Mouse (Mus musculus) right cerebral cortex, postnatal 36 days (tissue): ENCODE data around the gene Sgip1.

ENCODE experiments used
- DNase-seq, 2 experiments: peaks; one replicate each; pipeline ENCODE4 v3.0.0; 2022; ENCODE audit warnings: low spot score in 2 of 2, mixed read lengths in 1 of 2

Gene Sgip1

DNA sequence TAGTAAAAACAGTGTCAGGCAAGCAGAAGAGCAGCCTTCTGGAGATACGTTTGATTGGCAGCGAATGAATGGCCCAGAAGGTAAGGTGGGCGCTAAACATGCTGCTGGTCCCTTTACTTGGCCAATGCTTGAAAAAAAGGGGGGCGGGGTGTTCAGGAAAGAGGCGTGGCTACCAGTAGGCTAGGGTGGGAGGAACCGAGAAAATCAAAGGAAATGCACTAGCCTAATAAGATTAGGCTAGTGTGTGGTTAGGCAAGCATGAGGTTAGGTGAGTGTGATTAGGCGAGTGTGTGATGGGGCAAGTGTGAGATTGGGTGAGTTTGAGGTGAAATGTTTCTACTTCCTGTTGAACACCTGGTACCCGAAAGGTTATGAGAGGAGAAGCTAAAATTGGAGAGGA, at the start of gene Sgip1:
Sgip1 (plus strand) TSS at position 11 of the 400 bp plus-strand sequence.
- no peak for DNase-seq

DNA sequence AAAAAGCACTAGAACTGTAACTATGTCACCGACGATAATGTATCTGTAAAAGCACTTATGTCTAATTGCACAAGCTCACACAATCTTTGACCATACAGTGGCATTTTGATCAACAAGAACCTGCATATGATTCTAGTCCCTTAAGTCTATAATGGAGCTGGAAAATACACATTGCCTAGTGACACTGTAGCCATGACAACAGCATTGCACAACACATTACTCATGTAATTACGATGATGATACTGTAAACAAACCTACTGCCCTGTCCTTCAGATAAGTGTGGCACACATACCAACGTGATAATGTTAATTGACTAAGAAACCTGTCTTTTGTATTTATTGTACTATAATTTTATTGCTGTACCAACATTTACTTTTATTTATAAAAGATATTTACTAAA, 49.7 kb upstream of the Sgip1 start:
- DNase-seq = no peak

DNA sequence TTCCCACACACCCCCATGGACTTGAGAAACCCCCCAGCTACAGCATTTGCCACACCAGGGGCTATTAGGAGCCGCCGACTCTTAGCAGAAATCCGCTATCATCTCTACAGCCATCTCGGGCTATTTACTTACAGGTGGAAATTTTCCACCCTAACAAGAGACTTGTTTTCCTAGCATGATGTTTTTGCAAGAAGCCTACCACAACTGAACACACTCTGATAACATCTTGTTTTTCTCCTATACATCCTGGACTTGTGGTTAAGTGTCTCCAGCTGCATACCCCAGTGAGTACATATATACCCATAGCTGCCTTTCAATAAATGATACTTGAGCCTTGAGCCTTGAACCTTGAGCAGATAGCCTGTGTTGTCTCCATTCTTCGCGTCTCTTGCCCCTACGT, 43.1 kb upstream of the Sgip1 start:
- no peak for DNase-seq

DNA sequence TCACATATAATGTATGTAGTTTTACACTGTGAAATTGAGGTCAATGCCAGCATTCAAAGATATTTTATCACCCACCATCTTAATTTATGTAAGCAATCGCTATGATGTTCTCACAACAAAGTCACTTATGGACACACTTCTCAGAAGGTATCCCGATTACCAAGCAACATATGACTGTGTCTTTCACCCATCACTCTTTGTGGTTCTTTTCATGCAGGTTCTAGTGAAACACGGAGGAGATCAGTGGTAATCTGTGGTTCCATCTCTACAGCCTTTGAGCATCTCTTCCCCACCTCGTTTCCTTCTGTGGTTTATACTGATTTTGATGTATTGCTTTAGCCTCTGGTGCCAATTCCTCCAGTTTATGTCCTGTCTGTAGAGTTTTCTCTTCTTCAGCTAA, 29.4 kb upstream of the Sgip1 start:
- DNase-seq = no peak

DNA sequence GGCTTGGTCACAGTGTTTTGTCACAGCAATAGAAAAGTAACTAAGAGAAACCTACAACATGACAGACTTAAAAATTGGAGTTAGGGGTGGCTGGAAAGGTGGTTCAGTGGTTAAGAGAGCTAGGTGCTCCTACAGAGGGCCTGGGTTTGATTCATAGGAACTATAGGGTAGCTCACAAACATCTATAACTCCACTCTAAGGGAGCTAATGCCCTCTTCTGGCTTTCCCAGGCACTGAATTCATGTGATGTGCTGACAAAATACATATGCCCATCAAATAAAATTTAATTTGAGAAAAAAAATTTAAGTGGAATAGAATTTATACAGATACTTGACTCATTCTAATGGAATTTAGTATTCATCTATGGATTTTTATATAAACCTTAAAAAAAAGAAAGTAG, 25.6 kb upstream of the Sgip1 start:
- DNase-seq = no peak

DNA sequence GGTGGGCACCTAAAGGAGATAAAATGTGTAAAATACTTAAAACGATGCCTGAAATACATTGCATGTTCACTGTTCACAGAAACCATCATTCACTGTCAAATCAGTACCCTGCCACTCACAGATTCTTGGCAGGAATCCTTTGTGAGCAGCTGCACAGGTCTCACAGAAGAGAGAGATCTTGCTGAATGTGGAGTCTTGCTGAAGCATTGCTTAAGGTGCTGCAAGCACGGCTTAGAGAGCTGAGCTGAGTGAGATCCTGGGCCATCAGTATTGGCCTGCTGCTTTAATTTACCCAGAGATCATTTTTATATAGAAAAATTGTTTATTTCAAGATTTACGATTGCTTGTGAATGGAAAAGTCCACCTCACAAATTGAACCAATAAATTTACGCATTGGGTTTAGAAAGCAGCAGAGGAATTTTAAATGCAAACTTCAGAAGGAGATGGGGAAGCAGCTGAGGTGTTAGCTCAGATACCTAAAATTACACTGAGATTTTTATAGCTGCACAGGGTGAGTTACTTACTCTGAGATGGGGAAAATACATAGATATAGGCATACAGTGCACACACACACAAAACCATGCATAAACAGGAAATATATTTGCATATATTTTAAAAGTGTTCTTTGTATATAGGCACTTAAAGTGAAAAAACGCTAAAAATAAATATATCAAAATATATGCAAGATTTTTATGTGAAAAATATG, 23.8 kb upstream of the Sgip1 start:
- no peak for DNase-seq

DNA sequence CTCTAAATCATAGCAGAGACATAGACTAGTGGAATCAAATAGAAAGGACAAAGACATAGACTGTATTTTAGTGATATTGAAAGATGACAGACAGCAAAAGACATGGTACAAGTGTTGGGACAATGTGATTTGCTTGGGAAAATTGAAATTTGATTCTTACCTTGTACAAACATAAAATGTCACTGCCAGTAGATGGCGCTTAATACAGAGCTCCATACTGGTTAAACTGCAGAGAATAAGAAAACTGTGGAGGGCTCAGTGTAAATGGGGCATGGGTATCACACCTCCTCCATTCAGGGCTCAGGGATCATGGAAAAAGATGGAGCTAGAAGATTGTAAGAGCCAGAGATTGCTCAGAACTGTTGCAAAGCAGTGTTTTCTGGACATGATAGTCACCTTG, 21.6 kb upstream of the Sgip1 start:
- DNase-seq = no peak

DNA sequence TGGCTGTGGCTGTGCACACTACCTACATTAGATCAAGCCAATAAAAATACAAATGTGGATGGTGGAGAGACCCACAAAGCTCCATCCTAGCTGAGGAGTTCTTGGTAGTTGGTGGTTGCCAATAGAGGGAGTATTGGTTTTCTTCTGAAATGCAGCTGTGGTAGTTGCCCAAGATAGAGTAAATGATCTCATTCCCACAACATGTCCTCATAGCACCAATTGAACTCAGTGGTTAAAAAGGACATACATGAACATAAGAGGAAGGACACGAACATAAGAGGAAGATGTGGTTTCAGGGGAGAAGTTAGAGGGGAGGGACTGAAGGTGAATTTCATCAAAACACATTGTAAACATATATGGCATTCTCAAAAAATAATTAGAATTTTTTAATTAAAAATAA, 21.1 kb upstream of the Sgip1 start:
- DNase-seq = no peak

DNA sequence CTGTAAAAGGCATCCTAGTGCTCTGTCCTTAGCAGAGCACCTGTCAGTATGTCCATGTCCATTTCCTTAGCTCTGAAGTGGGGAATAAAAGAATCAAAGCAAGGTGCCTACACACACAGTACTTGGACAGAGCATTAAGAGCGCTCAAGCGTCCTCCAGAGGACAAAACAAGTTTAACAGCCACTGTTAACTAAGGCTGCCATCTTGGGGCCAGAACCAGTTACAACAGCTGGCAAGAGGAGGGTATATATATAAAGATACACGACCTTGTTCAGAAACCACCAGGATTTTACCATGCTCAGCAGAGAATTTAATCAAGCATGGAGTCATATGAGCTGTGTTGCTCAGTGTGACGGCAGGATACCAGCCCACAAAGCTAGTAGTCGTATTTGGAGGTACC, 16.7 kb upstream of the Sgip1 start:
- no peak for DNase-seq

DNA sequence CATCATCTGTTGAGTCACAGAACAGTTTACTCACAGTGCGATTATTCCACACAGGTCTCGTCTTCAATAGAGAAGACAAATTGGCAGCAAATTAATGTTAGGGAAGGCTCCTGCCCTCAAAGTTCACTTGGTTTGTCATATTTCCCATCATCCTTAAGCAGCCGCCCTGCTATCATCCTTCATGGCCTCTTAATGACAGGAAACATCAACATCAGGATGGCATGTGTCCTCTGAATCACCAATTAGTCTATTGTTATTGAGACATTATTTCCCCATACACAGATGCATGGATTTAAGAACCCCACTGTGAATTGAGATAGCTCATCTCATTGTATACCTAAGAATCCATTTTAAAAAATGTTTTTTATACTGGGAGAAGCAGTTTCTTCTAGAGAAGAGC, 10.1 kb upstream of the Sgip1 start:
- DNase-seq = no peak

DNA sequence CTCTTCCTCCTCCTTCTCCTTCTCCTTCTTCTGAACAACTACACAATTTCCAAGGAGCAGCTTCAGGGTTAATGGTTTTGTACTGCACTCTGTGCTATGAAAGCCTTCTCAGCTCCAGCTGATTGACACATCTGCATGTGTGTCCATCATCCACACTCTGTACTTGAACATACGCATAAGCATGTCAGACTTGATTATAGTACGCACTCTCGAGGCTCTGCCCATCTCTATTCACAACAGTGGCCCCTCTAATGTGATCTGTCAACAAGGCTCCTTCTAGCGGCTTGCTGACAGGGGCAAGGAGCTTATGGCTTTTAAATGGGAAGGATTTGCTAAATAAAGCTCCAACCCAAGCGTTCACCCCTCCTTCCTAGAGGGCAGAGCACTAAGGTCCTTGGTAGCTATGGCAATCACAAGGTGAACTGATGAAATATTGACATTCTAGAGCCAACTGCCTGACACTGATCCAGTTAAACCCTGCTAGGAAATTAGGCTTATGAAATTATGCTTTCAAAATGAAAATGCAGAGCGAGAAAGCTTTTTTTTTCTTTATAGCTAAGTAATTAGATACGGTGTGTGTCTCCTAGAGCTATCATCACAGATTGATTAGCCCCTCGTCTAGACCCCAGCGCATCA, 7.0 kb upstream of the Sgip1 start:
- no peak for DNase-seq

DNA sequence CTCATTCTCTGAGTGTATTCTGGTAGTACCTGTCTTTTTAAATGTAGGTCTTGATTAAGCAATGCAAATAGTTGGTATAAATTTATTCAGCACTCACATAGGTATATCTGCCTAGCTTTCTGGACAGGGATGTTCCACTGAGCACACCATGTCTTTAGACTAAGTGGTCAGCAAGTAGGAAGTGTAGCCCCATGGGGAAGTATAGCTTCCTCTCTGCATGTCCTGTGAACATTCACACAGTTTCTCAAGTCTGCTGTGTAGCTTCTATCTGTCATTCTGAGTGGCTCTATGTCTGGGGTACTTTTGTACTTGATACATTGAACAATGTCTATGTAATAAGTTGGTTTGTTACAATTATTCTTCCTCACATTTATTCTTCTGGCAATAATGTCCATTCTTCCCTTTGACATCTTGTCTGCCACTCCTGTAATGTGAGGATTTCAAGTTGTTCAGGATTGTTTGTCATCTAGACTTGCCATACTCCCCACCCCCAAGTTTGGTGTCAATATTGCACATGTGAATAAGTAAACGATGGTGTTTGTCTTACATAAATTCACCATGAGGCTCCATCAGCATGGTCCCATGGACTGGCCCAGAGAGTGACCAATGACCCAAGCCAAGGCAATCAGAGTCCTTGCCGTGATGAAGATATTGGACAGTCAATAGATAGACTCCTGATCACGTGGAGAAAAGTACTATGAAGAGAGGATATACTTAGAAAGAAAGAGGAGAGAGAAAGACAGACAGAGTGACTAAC, 12.4 kb downstream of the Sgip1 start:
- DNase-seq = no peak

DNA sequence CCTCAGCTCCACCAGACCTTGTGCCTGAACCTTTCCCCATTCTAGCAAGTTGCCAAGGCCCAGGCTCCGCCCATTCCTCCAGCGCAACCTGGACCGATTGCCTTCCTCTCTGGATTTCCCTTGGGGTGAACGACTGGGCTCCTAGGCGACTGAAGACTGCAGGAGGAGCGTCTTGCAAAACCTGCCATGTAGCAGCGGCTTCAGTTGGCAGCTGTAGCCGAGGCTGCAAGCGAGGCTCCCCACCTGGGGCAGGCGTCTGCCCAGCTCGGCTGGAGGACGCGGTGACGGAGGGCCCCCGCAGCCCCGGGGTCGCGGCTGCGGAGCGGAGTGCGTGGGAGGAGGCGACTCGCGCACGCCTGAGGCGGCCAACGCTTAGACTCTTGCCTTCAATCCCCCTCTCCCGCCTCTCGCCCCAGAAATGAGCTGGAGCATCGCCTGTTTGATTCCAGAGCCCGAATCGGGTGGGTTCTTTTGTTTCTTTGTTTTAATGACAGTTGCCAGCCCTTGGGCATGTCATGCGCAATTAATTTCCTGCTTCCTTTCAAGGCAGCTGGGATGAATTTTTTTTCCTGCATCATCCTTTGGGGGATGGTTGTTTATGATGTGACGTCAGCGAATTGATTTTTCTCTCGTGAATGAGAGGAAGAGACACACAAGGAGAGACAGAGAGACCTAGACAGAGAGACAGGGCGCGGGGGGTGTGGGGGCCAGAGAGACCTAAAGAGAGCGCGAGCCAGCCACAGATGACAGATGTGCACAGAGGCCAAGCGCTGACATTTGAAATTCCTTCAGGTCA, 18.2 kb downstream of the Sgip1 start:
- DNase-seq = peak; percentile 46 to 56

DNA sequence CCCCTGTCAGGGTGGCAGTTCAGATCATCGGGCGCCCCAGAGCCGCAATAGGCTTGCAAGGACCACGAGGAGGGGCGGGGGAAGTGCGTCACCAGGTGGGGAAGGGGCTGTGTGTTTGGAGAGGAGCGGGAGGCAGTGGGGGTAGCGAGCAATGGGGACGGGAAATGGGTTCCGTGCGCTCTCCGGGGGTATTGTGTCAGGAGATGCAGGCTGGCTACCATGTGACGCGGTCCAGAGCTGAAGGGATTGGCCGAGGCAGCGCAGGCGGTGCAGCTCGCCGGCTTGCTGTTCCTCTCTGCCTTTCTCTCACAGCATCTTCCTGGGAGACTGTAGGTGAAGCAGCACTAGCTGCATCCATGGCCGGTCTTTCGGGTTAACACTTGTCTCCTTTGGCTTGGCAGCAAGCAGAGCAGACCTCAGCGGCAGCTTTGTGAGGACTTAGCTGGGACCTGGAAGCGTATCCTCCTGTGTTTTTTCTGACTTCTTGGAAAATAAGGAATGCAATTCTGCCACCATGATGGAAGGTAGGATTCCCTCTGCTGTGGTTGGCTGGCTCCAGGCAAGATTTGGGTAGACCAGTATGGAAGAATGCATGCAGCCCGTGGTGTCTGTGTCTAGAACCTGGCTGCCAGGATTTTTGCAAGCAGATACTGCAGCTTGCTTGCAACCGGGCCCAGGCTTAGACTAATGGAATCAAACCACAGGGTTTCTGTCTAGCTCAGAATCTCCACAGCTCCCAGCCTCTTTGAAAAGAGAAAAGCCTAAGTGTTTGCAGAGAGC, 19.1 kb downstream of the Sgip1 start:
- DNase-seq = peak; percentile 92 to 94

DNA sequence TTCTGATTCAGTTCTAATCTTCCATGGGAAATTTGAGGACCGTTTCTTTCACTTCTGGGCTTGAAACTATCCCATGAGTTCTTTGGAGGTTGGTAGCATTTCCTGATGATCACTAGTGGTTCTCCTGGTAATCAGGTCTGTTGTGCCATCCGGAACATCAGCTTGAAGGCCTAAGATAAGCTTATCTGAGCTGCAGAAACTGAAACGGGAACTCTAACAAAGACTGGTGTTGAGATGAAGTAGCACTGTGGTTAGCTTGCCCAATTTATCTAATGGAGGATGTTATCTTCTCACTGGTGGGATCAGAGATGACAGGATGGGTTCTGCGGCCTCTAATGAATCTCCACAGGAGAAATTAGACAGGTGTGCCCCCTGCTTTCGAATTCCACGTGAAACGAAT, 21.0 kb downstream of the Sgip1 start:
- no peak for DNase-seq

DNA sequence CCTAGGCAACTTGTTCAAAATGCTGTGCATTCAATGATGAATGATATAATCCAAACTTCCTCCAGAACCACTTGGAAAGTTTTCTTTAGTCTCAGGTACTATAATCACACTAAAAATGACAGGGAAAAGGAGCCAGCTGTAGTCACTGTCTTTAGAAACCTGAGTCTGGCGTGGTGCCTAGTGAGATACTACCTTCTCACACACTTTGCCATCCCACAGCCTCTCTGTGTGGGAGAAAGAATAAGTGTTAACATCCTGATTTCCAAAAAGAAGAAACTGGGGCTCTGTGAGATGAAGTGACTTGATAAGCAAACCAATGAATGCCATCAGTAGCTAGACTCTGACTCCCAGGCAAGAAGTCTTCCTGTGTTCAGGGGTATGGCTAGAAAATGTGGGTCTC, 28.0 kb downstream of the Sgip1 start:
- DNase-seq = no peak

DNA sequence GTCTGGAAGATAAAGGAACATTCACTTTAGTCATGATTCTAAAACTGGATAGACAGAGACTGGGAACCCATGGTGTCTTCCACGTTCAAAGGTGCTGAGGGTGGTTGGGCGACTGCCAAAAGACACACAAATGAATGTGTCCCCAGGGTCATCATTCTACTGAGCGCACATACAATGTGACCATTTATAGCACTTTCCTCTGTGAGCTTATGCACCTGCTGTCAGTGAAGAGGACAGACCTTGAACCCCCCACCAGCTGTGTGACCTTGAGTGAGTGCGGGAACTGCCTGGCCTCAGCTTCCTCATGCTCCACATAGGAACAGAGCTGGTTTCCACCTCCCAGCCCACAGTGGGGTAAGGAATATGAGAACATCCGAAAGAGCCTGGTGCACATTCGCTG, 28.8 kb downstream of the Sgip1 start:
- DNase-seq = no peak

DNA sequence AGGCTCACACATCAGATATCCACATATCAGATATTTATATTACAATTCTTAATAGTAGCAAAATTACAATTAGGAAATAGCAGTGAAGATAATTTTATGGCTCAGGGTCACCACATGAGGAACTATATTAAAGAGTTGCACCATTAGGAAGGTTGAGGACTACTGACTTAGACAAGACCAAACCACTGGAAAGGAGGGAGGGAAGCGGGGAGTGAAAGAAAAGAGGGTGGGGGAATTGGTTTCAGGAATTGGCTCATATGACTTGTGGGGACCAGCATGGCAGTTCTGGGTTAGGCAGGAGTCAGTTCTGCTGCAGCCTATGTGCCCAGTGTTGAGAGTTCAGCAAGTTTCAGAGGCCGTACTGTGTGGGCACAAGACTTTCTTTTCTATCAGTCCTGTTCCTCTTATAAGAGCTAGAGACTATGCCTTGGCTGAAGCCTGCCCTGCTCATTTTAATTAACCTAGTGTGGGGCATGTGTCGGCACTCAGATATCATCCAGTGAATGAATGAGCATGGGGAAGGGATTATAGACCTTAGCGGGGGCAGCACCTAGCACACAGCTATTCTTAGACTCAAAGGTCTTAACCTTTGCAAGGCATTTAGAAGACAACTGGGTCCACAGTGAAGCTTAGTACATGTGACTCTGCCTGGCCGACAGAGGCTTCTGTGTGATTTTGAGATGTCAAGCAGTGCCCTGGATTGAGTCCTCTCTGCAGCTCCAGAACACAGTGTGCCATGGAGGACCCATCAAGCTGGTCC, 30.7 kb downstream of the Sgip1 start:
- DNase-seq = no peak

DNA sequence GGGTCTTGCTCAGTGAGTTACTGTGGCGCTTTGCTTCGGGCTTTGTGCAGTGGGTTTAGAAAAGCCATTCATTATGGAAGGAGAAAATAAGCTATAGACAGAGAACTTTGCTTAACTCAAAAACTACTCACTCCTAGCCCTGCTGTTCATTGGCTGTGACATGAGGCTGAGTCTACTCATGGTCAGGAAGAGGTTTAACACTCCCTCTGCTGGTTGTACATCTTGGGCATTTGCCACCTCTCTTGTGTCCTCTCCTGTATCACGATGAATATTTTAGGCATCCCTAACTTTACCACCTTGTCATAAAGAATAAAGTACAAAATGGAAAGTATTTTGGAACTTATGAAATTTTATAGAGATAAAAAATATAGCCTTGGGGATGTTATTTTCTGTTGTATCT, 32.1 kb downstream of the Sgip1 start:
- no peak for DNase-seq

DNA sequence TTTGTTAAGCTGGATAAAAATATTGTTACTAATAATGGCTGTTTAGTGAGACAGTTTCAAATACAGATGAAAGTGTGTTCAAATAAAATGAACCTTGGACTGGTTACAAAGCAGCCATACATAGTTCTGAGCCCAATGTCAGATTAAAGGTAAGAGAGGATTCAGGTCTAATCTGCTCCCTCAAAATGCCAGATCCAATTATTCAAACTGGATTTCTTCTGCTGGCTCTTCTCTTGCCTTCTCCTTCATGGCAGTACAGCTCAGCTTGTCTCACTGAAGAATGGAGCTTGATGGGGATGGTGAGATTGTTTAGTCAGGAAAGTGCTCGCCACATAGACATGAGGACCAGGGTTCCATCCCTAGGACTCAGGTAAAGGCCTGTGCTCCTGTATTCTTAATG, 32.7 kb downstream of the Sgip1 start:
- DNase-seq = no peak

DNA sequence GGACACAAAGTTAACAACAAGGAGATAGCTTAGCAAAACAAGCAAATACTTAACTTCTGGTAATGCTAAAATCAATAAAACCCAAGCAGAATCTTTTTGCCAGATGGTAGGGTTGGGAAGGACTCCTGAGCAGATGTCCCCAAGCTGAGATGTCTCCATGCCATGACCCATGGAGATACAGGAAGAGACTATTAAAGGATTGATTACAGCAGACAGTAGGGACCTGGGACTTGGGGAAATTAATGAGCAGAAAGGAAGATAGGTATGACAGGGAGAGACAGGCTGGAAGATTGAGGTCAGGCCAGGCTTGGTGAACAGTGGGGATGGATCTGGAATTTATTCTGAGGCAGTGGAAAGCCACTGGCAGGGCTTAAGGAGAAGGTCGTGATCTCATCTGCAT, 33.5 kb downstream of the Sgip1 start:
- no peak for DNase-seq
